Mouse (Mus musculus) heart, embryonic 15.5 days (tissue): ENCODE data around the gene Tm7sf2. TPM values are rescaled to one million over a fixed set of nuclear protein-coding genes. Genes with fewer than 3 reads are reported as not detected.

Source experiments
- ATAC-seq: fragments of 200-750 bp; cut with Nextera tagmentation; replicated peaks from 2 replicates; pipeline ENCODE4 v1.8.0; 2017; ENCODE audit warnings: low read depth, moderate TSS enrichment; ENCODE audit not compliant: insufficient number of reproducible peaks, insufficient read depth, low FRiP score
- H3K27ac ChIP-seq: fragments of 300-500 bp; sonication (generic); 2 replicates; pipeline ENCODE4 v1.5.1; 2015; ENCODE audit warnings: mild to moderate bottlenecking, inconsistent platforms
- H3K27me3 ChIP-seq: fragments of 300-500 bp; sonication (generic); 2 replicates; pipeline ENCODE4 v1.6.1; 2015; ENCODE audit warnings: inconsistent platforms
- H3K36me3 ChIP-seq: fragments of 300-500 bp; sonication (generic); 2 replicates; pipeline ENCODE4 v1.6.1; 2015; ENCODE audit warnings: mild to moderate bottlenecking, inconsistent platforms
- H3K4me1 ChIP-seq: fragments of 300-500 bp; sonication (generic); replicated peaks from 2 replicates; pipeline ENCODE4 v1.6.1; 2015; ENCODE audit warnings: inconsistent platforms
- H3K4me2 ChIP-seq: fragments of 300-500 bp; sonication (generic); 2 replicates; pipeline ENCODE4 v1.6.1; 2015; ENCODE audit warnings: inconsistent platforms, mild to moderate bottlenecking, moderate library complexity
- H3K4me3 ChIP-seq: fragments of 300-500 bp; sonication (generic); 2 replicates; pipeline ENCODE4 v1.5.1; 2015; ENCODE audit warnings: mild to moderate bottlenecking, inconsistent platforms
- H3K9ac ChIP-seq: fragments of 300-500 bp; sonication (generic); 2 replicates; pipeline ENCODE4 v1.6.1; 2015; ENCODE audit warnings: mild to moderate bottlenecking, inconsistent platforms
- H3K9me3 ChIP-seq: fragments of 300-500 bp; sonication (generic); replicated peaks from 2 replicates; pipeline ENCODE4 v1.6.1; 2016; ENCODE audit warnings: inconsistent platforms
- WGBS: fragments of 180-500 bp; shearing (Covaris S2); methylation state at CpG from one replicate; pipeline ENCODE4 v1.1.7; 2015; ENCODE audit warnings: mixed read lengths; 5-methylcytosine and 5-hydroxymethylcytosine counted together
- polyA plus RNA-seq: library from polyadenylated mRNA; unstranded; fragments of >200 nt; fragmentation: Nextera tagmentation; extraction: Ambion mirVana; gene quantifications from 2 replicates; pipeline ENCODE4 v1.2.1, GENCODE M21; 2015

Tm7sf2 gene
- polyA plus RNA-seq, 1 experiment from 2014 or later, result 5.4 TPM

GRCm38 (mm10) chr19:6038326-6038725 lies 29.8 kb downstream of the Tm7sf2 start:
- no peak overlapping the region for H3K4me3 ChIP-seq
- no peaks in the 10 kb centered on the region for H3K27me3 ChIP-seq
- 69% methylated on average over 7 of the region's 7 CpGs for WGBS
- H3K9ac ChIP-seq, result no peak overlapping the region
- H3K4me2 ChIP-seq, result no peak overlapping the region
- H3K36me3 ChIP-seq, result no peaks in the 10 kb centered on the region
- no peak overlapping the region for H3K27ac ChIP-seq
- ATAC-seq, result no peak
- H3K9me3 ChIP-seq, result no peaks in the 10 kb centered on the region
- H3K4me1 ChIP-seq, result no peaks in the 10 kb centered on the region

DNA sequence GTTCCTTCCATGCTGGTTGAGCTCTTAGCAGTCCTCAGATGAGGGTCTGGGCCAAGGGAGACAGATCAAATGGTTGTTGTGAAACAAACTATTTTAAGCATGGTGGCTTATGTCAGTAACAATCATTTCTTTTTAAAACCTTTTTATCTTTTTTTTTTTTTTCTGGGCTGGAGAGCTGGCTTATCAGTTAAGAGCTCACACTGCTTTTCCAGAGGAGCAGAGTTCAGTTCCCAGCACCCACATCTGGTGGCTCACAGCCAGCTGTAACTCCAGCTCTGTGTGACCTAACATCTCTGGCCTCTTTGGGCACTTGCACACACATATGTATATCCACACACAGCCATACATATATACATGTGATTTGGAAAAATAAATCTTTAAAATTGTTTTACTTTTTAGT lies 30.5 kb downstream of the Tm7sf2 start:
- H3K27ac ChIP-seq, result no peak overlapping the region
- no peaks in the 10 kb centered on the region for H3K36me3 ChIP-seq
- no peaks in the 10 kb centered on the region for H3K4me1 ChIP-seq
- H3K4me2 ChIP-seq, result no peak overlapping the region
- ATAC-seq, result no peak
- no peaks in the 10 kb centered on the region for H3K9me3 ChIP-seq
- no peak overlapping the region for H3K9ac ChIP-seq
- H3K27me3 ChIP-seq, result no peaks in the 10 kb centered on the region
- no peak overlapping the region for H3K4me3 ChIP-seq

GRCm38 (mm10) chr19:6035966-6036585 lies 32.1 kb downstream of the Tm7sf2 start:
- whole genome bisulfite sequencing, result 63% methylated on average over 9 of the region's 9 CpGs
- no peaks in the 10 kb centered on the region for H3K27me3 ChIP-seq
- no peak overlapping the region for H3K4me3 ChIP-seq
- H3K4me1 ChIP-seq, result no peaks in the 10 kb centered on the region
- ATAC-seq, result no peak
- no peak overlapping the region for H3K9ac ChIP-seq
- no peaks in the 10 kb centered on the region for H3K9me3 ChIP-seq
- H3K4me2 ChIP-seq, result no peak overlapping the region
- H3K36me3 ChIP-seq, result no peaks in the 10 kb centered on the region
- no peak overlapping the region for H3K27ac ChIP-seq

GRCm38 (mm10) chr19:6030520-6031280 lies 37.5 kb downstream of the Tm7sf2 start:
- no peak overlapping the region for H3K27ac ChIP-seq
- H3K9me3 ChIP-seq, result no peaks in the 10 kb centered on the region
- ATAC-seq, result no peak
- no peaks in the 10 kb centered on the region for H3K36me3 ChIP-seq
- H3K9ac ChIP-seq, result no peak overlapping the region
- H3K27me3 ChIP-seq, result no peaks in the 10 kb centered on the region
- no peaks in the 10 kb centered on the region for H3K4me1 ChIP-seq
- 58% methylated on average over 13 of the region's 14 CpGs for WGBS
- no peak overlapping the region for H3K4me2 ChIP-seq
- H3K4me3 ChIP-seq, result no peak overlapping the region

DNA sequence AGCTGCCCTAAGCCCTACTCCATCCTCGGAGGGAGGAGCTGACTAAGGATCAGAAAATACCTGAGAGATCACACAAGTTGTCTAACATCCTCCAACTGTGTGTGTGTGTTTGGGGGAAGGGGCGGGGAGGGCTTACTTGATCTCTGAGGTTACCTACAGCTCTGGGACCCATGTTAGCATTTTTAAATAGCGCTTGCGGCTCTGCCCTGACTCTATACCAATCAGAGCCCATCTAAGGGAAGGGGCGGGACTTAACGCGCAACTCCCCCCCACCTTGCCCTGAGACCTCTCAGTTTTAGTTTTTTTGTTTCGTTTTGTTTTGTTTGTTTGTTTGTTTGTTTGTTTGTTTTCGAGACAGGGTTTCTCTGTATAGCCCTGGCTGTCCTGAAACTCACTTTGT lies 38.7 kb downstream of the Tm7sf2 start:
- no peak overlapping the region for H3K27ac ChIP-seq
- H3K9ac ChIP-seq, result no peak overlapping the region
- 67% methylated on average over 9 of the region's 9 CpGs for WGBS
- no peaks in the 10 kb centered on the region for H3K27me3 ChIP-seq
- ATAC-seq, result no peak
- no peaks in the 10 kb centered on the region for H3K36me3 ChIP-seq
- no peak overlapping the region for H3K4me3 ChIP-seq
- H3K4me1 ChIP-seq, result no peaks in the 10 kb centered on the region
- no peaks in the 10 kb centered on the region for H3K9me3 ChIP-seq
- H3K4me2 ChIP-seq, result no peak overlapping the region

DNA sequence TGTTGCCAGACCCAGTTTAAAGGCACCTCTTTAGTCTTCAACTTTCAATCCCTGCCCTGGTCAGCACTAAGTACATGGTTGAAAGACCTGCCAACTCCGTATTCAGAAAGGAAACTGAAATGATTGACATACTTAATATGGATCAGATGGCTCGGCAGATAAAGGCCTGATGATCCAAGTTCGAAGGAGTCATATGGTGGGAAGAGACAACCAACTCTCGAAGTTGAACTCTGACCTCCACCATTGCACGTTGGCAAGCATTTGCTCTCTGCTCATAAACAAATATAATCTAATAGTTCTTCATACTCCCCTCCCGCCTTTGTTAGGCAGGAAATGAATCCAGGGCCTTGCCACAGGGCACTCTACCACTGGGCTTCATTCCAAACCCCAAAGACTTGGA lies 39.2 kb downstream of the Tm7sf2 start:
- Histone ChIP-seq H3K9me3 (no peaks in the 10 kb centered on the region), H3K27me3 (no peaks in the 10 kb centered on the region), H3K27ac (no peak overlapping the region), H3K9ac (no peak overlapping the region), H3K4me2 (no peak overlapping the region), H3K4me3 (no peak overlapping the region), H3K4me1 (no peaks in the 10 kb centered on the region), H3K36me3 (no peaks in the 10 kb centered on the region)
- no peak for ATAC-seq
- 71% methylated on average over 6 of the region's 6 CpGs for WGBS

- Histone ChIP-seq H3K4me1 (no peaks in the 10 kb centered on the region), H3K36me3 (no peaks in the 10 kb centered on the region), H3K9me3 (no peaks in the 10 kb centered on the region), H3K4me2 (no peak overlapping the region), H3K27me3 (no peaks in the 10 kb centered on the region), H3K9ac (no peak overlapping the region), H3K4me3 (no peak overlapping the region), H3K27ac (no peak overlapping the region)
- ATAC-seq, result no peak
- WGBS, result 73% methylated on average over 7 of the region's 7 CpGs
Measured at GRCm38 (mm10) chr19:6023930-6024329, 44.2 kb downstream of the Tm7sf2 start.

DNA sequence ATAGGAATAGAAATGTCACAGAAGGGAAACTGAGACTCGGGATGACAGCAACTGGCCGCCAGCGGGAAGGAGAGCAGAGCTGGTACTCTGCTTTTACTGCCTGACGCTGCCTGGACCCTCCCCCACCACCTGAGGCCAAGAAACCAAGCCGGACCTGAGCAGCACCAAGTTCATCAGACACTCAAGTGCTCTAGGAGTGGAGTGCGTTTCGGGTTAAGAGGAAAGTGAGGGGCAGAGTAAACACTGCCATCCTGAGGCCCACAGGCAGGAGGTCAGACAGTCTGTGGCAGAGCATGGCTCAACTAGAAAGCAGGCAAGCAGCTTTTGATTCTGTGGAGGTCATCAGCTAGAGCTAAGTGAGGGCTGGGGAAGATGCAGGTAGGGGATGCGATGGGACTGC lies 45.1 kb downstream of the Tm7sf2 start:
- no peak overlapping the region for H3K27ac ChIP-seq
- WGBS, result 48% methylated on average over 8 of the region's 8 CpGs
- ATAC-seq, result no peak

GRCm38 (mm10) chr19:6020276-6020675 lies 47.9 kb downstream of the Tm7sf2 start:
- no peak for ATAC-seq

More for the DNA sequence above, 45.1 kb downstream of the Tm7sf2 start:
- H3K9me3 ChIP-seq, result no peaks in the 10 kb centered on the region
- H3K4me3 ChIP-seq, result no peak overlapping the region
- H3K27me3 ChIP-seq, result no peaks in the 10 kb centered on the region
- H3K4me1 ChIP-seq, result no peaks in the 10 kb centered on the region
- H3K36me3 ChIP-seq, result no peaks in the 10 kb centered on the region
- H3K9ac ChIP-seq, result no peak overlapping the region
- no peak overlapping the region for H3K4me2 ChIP-seq

GRCm38 (mm10) chr19:6018142-6019089 lies 49.8 kb downstream of the Tm7sf2 start:
- no peak overlapping the region for H3K9ac ChIP-seq
- ATAC-seq, result no peak
- peaks cover 19% of the 10 kb centered on the region for H3K4me1 ChIP-seq
- WGBS, result 30% methylated on average over 15 of the region's 15 CpGs
- no peaks in the 10 kb centered on the region for H3K36me3 ChIP-seq
- no peaks in the 10 kb centered on the region for H3K9me3 ChIP-seq
- no peak overlapping the region for H3K27ac ChIP-seq
- 0 out of 2 replicates have a peak, but pooled peaks cover 4% of the 10 kb centered on the region for H3K27me3 ChIP-seq
- H3K4me2 ChIP-seq, result no peak overlapping the region
- no peak overlapping the region for H3K4me3 ChIP-seq

More at GRCm38 (mm10) chr19:6020276-6020675, 47.9 kb downstream of the Tm7sf2 start:
- H3K27ac ChIP-seq, result no peak overlapping the region
- no peak overlapping the region for H3K9ac ChIP-seq
- H3K36me3 ChIP-seq, result no peaks in the 10 kb centered on the region
- H3K27me3 ChIP-seq, result no peaks in the 10 kb centered on the region
- peaks cover 10% of the 10 kb centered on the region for H3K4me1 ChIP-seq
- H3K4me3 ChIP-seq, result no peak overlapping the region
- H3K4me2 ChIP-seq, result no peak overlapping the region
- WGBS, result 43% methylated on average over 3 of the region's 3 CpGs
- no peaks in the 10 kb centered on the region for H3K9me3 ChIP-seq

- Histone ChIP-seq H3K27me3 (0 out of 2 replicates have a peak, but pooled peaks cover 4% of the 10 kb centered on the region), H3K9me3 (no peaks in the 10 kb centered on the region), H3K27ac (no peak overlapping the region), H3K4me3 (0 out of 2 replicates have a peak overlapping the region, but pooled peaks have one; percentile 70), H3K4me1 (peaks cover 19% of the 10 kb centered on the region), H3K9ac (no peak overlapping the region), H3K36me3 (no peaks in the 10 kb centered on the region), H3K4me2 (peak overlapping the region; percentile 92)
- ATAC-seq, result no peak
- 49% methylated on average over 7 of the region's 7 CpGs for WGBS
Measured at GRCm38 (mm10) chr19:6016532-6016931, 51.6 kb downstream of the Tm7sf2 start.
